Mouse (Mus musculus): ENCODE measurements around the gene Tesc.

The Tesc gene

GRCm38 (mm10) chr5:118015669-118016068 lies 11.9 kb upstream of the Tesc start:
- DNase-seq (ENCODE audit: low read depth), result no peak

DNA sequence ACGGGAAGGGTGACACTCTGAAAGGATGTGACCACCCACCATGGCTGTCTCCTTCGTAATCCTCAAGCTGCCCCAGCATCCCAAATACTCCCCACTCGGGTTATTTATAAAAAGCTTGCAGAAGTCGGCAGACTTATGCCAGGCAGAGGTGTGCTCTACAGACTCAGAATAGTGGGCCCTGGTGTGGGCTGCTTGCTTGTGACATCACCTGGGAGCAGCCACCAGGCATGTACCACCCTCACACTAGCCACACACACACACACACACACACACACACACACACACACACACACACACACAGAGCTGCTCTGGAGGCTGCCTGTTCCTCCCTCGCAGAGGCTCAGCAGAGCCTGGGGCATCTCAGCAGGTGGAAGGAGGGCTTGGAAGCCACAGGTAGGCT lies 10.0 kb upstream of the Tesc start:
- no peak for DNase-seq (ENCODE audit: low read depth)

- DNase-seq (ENCODE audit: low read depth), result no peak
Measured at GRCm38 (mm10) chr5:118019905-118020304, 7.6 kb upstream of the Tesc start.

- DNase-seq (ENCODE audit: low read depth), result no peak
Measured at GRCm38 (mm10) chr5:118023053-118023452, 4.5 kb upstream of the Tesc start.

- no peak for DNase-seq (ENCODE audit: low read depth)
Measured at GRCm38 (mm10) chr5:118025880-118026279, 1.7 kb upstream of the Tesc start.

- no peak for DNase-seq (ENCODE audit: low read depth)
Measured at GRCm38 (mm10) chr5:118026343-118026742, 1.2 kb upstream of the Tesc start.

DNA sequence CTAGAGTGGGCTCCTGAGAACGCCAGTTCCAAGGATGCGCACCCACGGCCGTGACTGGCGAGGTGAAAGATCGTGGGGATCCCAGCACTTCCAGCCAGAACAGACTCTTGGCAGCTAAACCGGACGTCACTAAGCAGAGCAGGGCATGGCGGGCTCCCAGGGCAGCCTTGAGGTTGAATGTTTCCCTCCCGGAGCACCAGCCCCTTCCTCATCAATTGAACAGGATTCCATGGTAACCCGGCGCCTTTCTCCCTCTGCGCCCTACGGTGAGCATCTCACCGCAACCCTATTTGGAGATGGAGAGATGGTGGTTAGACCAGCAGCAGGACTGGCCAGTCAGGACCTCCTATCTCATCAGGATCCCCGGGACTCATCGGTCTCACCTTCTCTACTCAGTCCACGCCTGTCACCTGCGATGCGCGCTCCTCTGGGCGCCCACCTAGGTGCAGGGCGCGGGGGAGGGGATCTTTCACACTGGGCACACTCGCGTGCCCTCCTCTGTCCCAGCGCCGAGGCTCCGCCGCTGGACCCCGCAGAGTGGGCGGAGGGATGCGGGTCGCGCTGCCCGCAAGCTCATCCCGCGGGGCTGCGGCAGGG lies 344 bp upstream of the Tesc start:
- no peak for DNase-seq (ENCODE audit: low read depth)

DNA sequence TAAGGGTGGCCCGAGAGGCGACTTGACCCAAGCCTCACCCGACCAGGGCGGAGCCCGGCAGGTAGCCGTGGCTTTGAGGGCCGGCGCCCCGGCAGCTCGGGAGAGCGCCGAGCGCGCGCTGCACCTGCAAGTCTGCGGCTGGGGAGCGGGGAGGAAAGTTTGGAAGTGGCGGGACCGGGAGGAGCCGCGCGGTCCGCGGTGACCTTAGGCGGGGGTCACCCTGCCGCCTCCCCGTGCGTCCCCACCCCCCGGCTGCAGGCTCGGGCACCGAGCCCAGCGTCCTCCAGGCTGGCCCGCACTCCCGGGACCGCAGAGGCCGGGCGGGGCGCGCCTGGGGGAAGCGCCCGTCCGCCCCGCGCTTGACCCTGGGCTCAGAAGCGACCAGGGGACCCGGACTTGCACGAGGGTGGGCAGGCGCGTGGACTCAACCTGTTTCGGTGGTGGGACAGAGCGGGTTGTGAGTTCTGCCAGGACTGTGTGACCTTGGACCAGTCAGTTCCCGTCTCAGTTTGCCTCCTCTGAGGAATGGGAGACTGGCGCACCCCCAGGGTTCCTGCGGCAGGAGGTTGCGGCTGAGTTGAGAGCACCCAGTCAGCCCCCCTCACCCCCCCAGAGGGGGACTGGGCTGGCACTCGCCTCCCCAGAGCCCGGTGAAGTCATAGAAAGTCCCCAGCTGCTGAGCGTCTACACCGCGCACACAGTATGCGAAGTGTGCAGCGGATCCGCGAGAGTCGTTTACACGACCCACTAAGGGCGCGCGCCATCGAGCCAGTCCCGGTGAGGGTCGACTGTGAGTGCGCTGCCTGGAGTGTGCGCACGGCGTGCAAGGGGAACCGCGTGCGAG lies 870 bp downstream of the Tesc start:
- DNase-seq (ENCODE audit: low read depth), result no peak

DNA sequence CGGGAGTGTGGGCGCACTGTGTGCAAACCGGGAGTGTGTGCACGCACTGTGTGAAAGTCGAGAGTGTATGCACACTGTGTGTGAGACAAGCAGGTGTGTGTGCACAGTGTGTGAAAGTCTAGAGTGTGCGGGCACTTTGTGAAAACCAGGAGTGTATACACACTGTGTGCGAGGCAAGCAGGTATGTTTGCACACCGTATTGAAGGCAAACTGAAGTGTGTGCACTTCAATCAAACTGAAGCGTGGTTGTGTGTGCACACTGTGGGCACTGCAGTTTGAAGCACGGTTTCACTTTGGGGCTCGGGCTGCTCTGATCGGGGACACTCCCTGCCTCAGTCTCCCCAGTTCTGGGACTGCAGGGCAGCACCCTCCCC lies 1.5 kb downstream of the Tesc start:
- no peak for DNase-seq (ENCODE audit: low read depth)

DNA sequence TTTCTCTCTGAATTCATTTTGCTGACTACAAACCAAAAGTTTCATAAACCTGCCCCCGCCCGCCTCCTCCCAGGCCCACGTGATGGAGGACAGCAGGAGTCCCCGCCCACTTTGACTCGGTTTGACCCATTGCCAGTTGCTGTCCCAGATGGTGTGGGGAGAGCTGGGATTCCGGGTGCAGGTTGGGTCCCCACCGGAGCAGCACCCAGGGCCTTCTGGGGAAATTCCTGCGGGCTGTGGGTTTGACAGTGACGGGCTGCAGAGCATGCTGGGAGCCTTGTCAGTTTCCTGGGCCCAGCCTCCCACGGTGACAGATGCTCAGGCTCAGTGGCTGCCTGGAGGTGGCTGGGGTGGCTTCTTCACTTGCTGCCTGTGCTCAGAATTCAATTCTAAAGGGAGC lies 1.9 kb downstream of the Tesc start:
- no peak for DNase-seq (ENCODE audit: low read depth)

GRCm38 (mm10) chr5:118030022-118030675 lies 2.6 kb downstream of the Tesc start:
- DNase-seq (ENCODE audit: low read depth), result no peak

GRCm38 (mm10) chr5:118031059-118031458 lies 3.5 kb downstream of the Tesc start:
- DNase-seq (ENCODE audit: low read depth), result no peak

- no peak for DNase-seq (ENCODE audit: low read depth)
Measured at GRCm38 (mm10) chr5:118031508-118031907, 4.0 kb downstream of the Tesc start.

DNA sequence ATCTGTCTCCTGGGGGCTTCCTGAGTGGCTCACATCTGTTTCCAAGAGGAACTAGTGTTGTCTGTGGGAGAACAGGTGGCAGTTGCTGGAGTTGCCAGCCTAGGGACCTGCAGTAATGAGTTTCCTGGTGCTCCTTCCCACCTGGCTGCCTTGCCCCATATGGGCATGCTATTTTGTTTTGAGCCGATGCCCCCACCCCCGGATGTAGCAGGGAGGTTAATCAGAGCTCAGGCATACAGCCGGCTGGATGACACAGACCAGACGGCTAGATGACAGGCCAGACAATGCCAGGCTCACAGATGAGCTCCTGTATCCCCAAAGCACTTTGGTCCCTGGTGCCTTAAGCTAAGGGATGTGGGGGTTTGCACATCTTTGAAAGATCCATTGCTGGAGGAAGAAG lies 5.8 kb downstream of the Tesc start:
- no peak for DNase-seq (ENCODE audit: low read depth)

- no peak for DNase-seq (ENCODE audit: low read depth)
Measured at GRCm38 (mm10) chr5:118033740-118034139, 6.2 kb downstream of the Tesc start.

GRCm38 (mm10) chr5:118034632-118035031 lies 7.1 kb downstream of the Tesc start:
- DNase-seq (ENCODE audit: low read depth), result no peak

GRCm38 (mm10) chr5:118035786-118036185 lies 8.2 kb downstream of the Tesc start:
- no peak for DNase-seq (ENCODE audit: low read depth)

- no peak for DNase-seq (ENCODE audit: low read depth)
Measured at GRCm38 (mm10) chr5:118036888-118037797, 9.6 kb downstream of the Tesc start.

DNA sequence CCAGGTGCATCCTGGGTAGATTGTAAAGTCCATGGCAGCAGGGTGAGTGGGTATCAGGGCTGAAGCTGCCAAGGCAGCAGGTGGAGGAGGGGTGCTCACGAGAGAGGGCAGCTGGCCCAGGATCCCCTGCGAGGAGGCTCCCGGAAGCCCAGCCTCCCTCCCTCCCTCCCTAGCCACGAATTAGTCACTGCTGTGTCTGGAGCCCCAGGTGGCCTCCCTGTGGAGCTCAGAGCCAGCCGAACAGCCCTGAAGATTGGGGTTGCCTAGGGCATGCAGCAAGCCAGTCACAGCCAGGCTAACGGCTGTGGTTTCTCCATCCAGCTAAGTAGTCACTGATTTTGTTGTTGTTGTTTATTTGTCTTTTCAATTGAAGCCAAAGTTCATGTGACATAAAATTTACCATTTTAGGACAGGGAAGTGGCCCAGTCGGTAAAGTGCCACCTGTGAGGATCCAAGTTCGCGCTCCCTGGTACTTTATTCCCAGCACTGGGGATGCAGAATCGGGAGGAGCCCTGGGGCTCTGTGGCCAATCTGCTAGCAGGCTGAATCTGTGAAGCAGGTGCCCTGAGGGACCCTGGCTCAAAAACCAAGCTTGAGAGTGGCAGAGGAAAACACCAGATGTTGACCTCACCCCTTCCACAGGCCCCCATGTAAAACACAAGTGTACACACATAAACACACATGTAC lies 10.4 kb downstream of the Tesc start:
- DNase-seq (ENCODE audit: low read depth), result no peak

DNA sequence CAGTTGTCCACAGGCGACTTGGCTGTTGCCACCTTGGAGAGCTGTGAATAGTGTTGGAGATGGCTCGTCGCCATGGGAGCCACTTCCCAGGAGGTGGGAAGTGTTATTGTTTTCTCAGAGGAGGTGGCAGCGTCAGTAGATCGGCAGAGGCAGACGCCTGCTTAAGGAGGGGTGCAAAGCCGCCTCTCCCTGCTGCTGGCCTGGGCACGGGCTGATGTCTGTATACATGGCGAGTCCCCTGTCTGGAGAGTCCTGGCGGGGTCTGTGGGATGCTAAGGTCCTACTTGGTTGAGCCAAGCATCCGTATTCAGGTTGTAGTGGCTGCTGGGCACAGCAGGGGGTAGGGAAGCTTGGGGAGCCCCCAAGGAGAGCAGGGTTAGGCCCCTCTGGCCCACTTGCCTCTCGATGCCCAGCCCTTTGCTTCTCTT lies 11.7 kb downstream of the Tesc start:
- DNase-seq (ENCODE audit: low read depth), result no peak

- no peak for DNase-seq (ENCODE audit: low read depth)
Measured at GRCm38 (mm10) chr5:118042599-118042998, 15.1 kb downstream of the Tesc start.

DNA sequence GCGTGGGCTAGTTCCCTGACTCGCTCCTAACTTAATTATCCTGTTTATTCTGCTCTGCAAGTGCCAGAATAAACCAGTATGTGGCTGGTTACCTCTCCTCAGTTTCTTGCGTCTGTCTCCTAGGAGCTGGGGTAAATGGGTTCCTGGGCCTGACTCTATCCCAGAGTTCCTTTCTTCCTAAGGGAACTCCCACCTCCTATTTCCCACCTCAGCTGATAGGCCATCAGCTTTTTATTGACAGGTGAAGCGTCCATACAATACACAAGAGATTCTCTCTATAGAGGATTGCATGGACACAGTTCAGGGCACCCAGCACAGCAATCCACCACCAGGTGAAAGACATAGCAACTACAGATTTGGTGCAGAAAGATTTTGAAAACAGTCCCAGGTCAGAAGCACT lies 16.2 kb downstream of the Tesc start:
- no peak for DNase-seq (ENCODE audit: low read depth)
